Mouse (Mus musculus) embryo, embryonic 10.5 days (tissue): ENCODE measurements at regions not wholly inside any gene's neighbourhood (a gene's known extent, or its start where the extent isn't known, plus 50 kb on each side); places are given as distances from the start of the nearest gene placed in this dataset.

Experiments used
- DNase-seq: peaks from one replicate; pipeline ENCODE4 v3.0.0-alpha.2; 2015; ENCODE audit warnings: low spot score

DNA sequence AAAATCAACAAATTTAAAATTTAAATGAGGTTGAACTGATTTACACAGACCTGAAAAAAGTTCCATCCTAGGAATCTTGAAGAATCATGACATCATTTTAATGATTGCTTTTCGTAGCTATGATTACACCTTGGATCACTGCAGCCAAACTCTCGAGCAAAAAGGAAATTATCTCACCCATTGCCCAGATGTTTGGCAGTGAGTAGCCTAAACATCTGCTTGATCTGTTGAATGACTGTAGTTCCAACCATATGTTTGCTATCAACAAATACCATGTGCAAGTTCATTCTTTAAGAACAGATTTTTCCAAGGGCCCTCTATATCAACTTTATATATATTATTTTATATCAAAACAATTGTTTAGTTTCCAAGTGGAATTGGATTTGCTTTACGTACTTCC, 296.6 kb downstream of the Dmac1 start:
- no peak for DNase-seq

DNA sequence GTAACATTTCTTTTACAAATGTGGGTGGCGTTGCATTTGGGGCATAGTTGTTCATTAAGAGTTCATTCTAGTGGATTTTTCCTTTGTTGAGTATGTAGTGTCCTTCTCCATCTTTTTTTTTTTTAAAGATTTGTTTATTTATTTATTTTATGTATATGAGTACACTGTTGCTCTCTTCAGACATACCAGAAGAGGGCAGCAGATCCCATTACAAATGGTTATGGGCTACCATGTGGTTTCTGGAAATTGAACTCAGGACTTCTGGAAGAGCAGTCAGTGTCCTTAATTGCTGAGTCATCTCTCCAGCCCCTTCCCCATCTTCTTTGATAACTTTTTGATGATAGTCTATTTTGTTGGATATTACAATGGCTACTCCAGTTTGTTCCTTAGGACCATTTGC, 306.0 kb downstream of the Dmac1 start:
- peak; percentile 2 for DNase-seq
